Mouse (Mus musculus) left cerebral cortex, adult 8-10 months (tissue): ENCODE measurements around the gene Kcne2. TPM values are rescaled to one million over a fixed set of nuclear protein-coding genes. Genes with fewer than 3 reads are reported as not detected.

Source experiments
- DNase-seq, 2 experiments: peaks; one replicate each; pipeline ENCODE4 v3.0.0; 2022; ENCODE audit warnings: low spot score in 2 of 2
- total RNA-seq, 4 experiments: library from RNA; stranded (reverse); gene quantifications; 2 replicates each; pipeline ENCODE4 v1.2.4; 2022

The Kcne2 gene
- total RNA-seq, 4 experiments from 2014 or later: 0.21 to 2.5 (median 0.66) TPM; not detected in 1

DNA sequence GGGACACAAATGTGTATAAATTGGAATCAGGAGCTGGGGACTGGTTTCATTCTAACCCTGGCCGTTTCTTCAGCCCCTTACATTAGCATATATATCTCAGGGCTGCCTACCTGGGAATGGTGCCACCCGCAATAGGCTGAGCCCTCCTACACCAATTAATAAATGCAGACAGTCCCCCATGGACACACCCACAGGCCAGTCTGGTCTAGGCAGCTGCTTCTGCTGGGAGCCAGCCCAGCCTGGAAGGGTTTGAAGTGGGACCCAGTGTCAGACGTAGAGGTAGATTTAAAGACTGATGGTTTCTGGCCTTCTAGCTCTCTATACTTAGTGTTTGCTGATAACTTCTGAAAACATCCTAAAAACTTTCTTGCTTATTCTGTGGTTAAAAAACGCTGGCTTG lies 16.9 kb downstream of the Kcne2 start:
- DNase-seq: no peak

- peak in 1 of 2 experiments; percentile 29 for DNase-seq
These were observed 22.0 kb downstream of the Kcne2 start for GRCm38 (mm10) chr16:92313953-92314741.

DNA sequence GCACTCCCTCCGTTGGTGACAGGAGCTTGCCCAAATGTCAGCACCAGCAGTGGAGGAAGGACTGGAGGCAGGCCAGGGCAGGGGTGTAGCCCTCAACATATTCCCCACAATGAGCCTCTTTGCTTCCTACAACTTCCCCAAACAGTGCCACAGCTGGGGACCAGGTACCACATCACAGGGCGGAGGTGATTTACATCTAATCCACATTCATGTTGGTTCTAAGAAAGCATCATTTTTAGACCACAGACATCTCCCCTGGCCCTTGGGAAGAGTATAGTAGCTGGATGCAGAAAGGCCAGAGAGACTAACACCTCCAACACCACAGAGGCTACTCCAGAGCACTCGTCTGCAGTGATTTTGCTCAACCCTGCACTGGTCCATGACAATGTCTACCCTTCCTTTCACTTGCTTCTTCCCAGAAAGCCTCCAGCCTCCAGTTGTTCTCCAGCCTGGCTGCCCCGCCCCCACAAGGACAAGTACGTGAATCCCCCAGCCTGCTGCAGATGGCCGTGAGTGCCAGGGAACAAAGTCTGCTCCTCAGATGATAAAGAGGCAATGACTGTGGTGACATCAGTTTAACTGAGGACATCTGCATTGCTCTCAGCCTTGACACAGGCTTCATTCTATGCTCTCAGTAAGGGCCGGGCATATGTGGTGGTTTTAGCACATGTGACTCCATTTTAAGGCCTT lies 24.0 kb downstream of the Kcne2 start:
- no peak for DNase-seq

- peak; percentile 19 to 64 for DNase-seq
These were observed 27.3 kb downstream of the Kcne2 start for GRCm38 (mm10) chr16:92319353-92320109.

DNA sequence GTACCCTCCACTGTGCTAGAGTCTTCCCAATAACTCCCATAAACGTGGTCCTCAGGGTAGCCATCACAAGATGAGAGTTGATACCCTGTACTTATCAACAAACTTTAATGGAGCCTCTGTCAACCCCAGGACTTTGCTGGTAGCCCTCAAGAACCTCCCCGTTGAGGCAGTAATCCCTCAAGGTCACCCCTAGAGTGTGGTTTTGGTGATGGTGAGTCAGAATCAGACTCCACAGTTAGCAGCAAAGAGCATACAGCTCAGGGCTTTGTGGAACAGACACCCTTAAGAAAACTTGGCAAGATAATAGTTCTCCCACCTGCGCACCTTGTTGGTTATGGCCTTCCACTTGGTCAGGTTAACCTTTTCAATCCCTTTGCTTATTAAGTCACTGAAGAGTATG lies 28.2 kb downstream of the Kcne2 start:
- DNase-seq: no peak

- DNase-seq: no peak
These were observed 29.2 kb downstream of the Kcne2 start, which contains the start of gene Fam243 for GRCm38 (mm10) chr16:92321341-92321740. Gene Fam243, minus strand, starts transcription at chr16:92321441.

GRCm38 (mm10) chr16:92324309-92325061 lies 32.3 kb downstream of the Kcne2 start:
- no peak for DNase-seq

- DNase-seq: no peak
These were observed 32.8 kb downstream of the Kcne2 start for GRCm38 (mm10) chr16:92325062-92325406.

DNA sequence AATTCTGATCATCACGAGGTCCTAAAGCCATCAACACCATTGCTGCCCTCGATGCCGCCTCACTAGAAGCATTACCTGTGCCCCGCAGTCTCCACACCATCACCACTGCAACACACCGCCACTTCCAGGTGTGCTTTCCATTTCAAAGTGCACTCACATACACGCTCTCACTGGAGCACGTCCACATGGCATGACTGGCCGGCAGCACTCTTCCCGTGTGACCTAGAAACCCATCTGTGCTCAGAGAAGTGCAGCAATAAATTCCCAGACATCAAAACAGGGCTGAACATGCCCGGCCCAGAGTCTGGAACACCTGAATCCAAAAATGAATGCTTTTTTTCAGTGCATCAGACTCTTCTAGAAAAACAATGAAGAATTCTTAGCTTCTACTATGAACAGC lies 35.7 kb downstream of the Kcne2 start:
- DNase-seq: no peak

DNA sequence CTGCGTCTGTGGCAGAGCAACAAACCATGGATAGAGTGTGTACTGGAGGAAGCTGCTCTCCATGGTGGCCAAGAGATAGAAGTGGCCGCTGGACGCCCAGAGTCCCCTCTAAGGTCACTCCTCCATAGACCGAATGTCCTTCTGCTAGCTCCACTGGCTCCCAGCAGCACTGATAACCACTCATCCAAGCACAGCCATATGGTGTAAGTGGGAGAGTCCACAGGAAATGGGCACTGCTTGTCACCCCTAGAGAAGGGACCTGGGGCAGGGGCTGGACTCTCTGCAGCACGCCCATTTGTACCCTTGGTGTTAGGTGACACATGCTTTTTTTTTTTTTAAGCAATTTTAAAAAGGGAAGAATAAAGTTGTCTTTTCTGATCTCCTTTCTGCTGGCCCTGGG lies 38.8 kb downstream of the Kcne2 start:
- no peak for DNase-seq

DNA sequence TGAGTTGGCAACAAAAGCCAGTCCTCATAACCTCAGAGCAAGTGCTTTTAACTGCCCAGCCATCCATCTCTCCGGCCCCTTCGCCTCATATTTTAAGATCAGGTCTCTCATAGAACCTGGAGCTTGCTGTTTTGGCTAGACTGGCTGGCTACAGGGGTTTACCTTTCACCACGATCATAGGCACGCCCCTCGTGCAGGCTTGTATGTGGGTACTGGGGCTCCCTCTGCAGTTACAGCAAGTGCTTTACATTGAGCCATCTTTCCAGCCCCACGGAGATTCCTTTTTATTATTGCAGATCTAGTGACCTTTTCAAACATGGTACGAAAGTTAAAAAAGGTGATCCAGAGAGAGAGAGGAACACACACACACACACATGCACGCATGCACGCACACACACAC lies 42.4 kb downstream of the Kcne2 start:
- no peak for DNase-seq

GRCm38 (mm10) chr16:92336280-92336679 lies 44.1 kb downstream of the Kcne2 start:
- DNase-seq: peak in 1 of 2 experiments; percentile 46

GRCm38 (mm10) chr16:92340612-92341511 lies 48.7 kb downstream of the Kcne2 start:
- DNase-seq: peak in 1 of 2 experiments; percentile 57

DNA sequence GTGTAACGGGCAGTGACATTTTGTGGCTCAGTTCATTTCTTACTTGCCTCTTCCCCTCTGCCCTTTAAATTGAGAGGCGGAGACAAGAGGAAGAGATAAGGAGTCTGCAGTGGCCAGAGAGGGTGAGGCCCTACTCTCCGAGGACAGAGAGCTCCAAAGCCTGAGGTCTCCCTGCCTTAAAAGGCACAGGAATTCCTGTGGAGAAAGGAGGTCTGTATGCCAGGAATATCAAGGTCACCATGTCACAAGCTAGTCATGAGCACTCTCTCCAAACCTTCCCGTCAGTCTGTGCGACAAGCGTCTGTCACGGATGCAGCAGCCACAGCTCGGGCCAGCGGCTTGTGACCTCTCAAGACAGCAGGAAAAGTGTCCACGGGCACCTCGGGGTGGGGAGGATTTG lies 53.0 kb downstream of the Kcne2 start:
- no peak for DNase-seq

GRCm38 (mm10) chr16:92346297-92346916 lies 54.2 kb downstream of the Kcne2 start:
- DNase-seq: no peak

Other genes starting within 250 kb of the Kcne2 start
- gene Mrps6, start 234.1 kb upstream of the Kcne2 start, total RNA-seq: 10 to 100 TPM; 41.9 to 50.8 (median 44.4) TPM
- under 1 TPM in 1 of 4 experiments, not detected in 3; 0.41 TPM for gene Gm49711, start 234.1 kb upstream of the Kcne2 start, total RNA-seq
- gene Slc5a3, start 234.1 kb upstream of the Kcne2 start, total RNA-seq: 10 to 100 TPM; 19.4 to 37.5 (median 30.1) TPM
- 10 to 100 TPM; 17.2 to 27.5 (median 17.9) TPM for gene Smim11, start 8.9 kb downstream of the Kcne2 start, total RNA-seq
- not detected for gene Fam243, start 29.1 kb downstream of the Kcne2 start, total RNA-seq
- under 1 TPM in 1 of 4 experiments, not detected in 3; 0.24 TPM for gene Kcne1, start 67.1 kb downstream of the Kcne2 start, total RNA-seq
- 10 to 100 TPM; 50.9 to 58.6 (median 52.5) TPM for gene Rcan1, start 178.5 kb downstream of the Kcne2 start, total RNA-seq
- gene Clic6, start 193.3 kb downstream of the Kcne2 start, total RNA-seq: 1 to 10 TPM; 3.7 to 8.6 (median 4.1) TPM